Mouse (Mus musculus): Measurements from ENCODE around the gene Cd81. TPM values are rescaled to one million over a fixed set of nuclear protein-coding genes. Genes with fewer than 3 reads are reported as not detected.

Gene Cd81
- polyA plus RNA-seq (2016; fragmentation: Nextera tagmentation; extraction: Ambion mirVana), result 267 and 279 TPM in 2 replicates

- Histone ChIP-seq H3K27me3 (ENCODE audit: low read depth, poor library complexity, severe bottlenecking) (no peaks in the 10 kb centered on the region), H3K9me3 (replicated peaks) (no peaks in the 10 kb centered on the region), H3K4me3 (peak within 1 kb of the TSS; percentile 95), H3K36me3 (peaks cover 31% of the 10 kb centered on the region), H3K4me1 (peaks cover 43% of the 10 kb centered on the region), H3K27ac (replicated peaks) (peak within 1 kb of the TSS; percentile 96)
- under 1% methylated on average over 37 of the region's 37 CpGs for WGBS
- peak; percentile 87 for DNase-seq (ENCODE audit: low spot score)
These were observed at the start of gene Cd81 for GRCm38 (mm10) chr7:143052626-143053007. TSS of gene Cd81 (plus strand) at chr7:143052739.

GRCm38 (mm10) chr7:143004727-143005343 lies 47.7 kb upstream of the Cd81 start, which contains the start of gene Tspan32:
TSS of gene Tspan32 (plus strand) at chr7:143005046.
- no peak for DNase-seq (ENCODE audit: low spot score)
- Histone ChIP-seq H3K9me3 (replicated peaks) (no peaks in the 10 kb centered on the region), H3K27ac (replicated peaks) (peak within 1 kb of the TSS; percentile 38; the same call in 1 of the 2 replicates), H3K27me3 (ENCODE audit: low read depth, poor library complexity, severe bottlenecking) (no peaks in the 10 kb centered on the region), H3K4me3 (peak within 1 kb of the TSS; percentile 11; the same call in 1 of the 2 replicates), H3K4me1 (peaks cover 18% of the 10 kb centered on the region), H3K36me3 (no peaks in the 10 kb centered on the region)
- WGBS, result 82% methylated on average over 4 of the region's 4 CpGs

- no peaks in the 10 kb centered on the region for H3K36me3 ChIP-seq
- H3K27me3 ChIP-seq (ENCODE audit: low read depth, poor library complexity, severe bottlenecking), result no peaks in the 10 kb centered on the region
- peak overlapping the region; percentile 38; the same call in 1 of the 2 replicates for H3K27ac ChIP-seq (replicated peaks)
- H3K4me1 ChIP-seq, result peaks cover 18% of the 10 kb centered on the region
- DNase-seq (ENCODE audit: low spot score), result no peak
- no peaks in the 10 kb centered on the region for H3K9me3 ChIP-seq (replicated peaks)
- 88% methylated on average over 6 of the region's 6 CpGs for WGBS
- H3K4me3 ChIP-seq, result peak overlapping the region; percentile 11; the same call in 1 of the 2 replicates
These were observed 47.0 kb upstream of the Cd81 start for GRCm38 (mm10) chr7:143005344-143006096.

GRCm38 (mm10) chr7:143006097-143006755 lies 46.3 kb upstream of the Cd81 start:
- Histone ChIP-seq H3K9me3 (replicated peaks) (no peaks in the 10 kb centered on the region), H3K4me3 (peak overlapping the region; percentile 11; the same call in 1 of the 2 replicates), H3K36me3 (no peaks in the 10 kb centered on the region), H3K4me1 (peaks cover 18% of the 10 kb centered on the region), H3K27me3 (ENCODE audit: low read depth, poor library complexity, severe bottlenecking) (no peaks in the 10 kb centered on the region), H3K27ac (replicated peaks) (peak overlapping the region; percentile 65)
- 79% methylated on average over 2 of the region's 2 CpGs for WGBS
- no peak for DNase-seq (ENCODE audit: low spot score)

- Histone ChIP-seq H3K4me3 (0 out of 2 replicates have a peak overlapping the region, but pooled peaks have one; percentile 9), H3K27ac (replicated peaks) (peak overlapping the region; percentile 78), H3K4me1 (peaks cover 18% of the 10 kb centered on the region), H3K9me3 (replicated peaks) (no peaks in the 10 kb centered on the region), H3K36me3 (no peaks in the 10 kb centered on the region), H3K27me3 (ENCODE audit: low read depth, poor library complexity, severe bottlenecking) (no peaks in the 10 kb centered on the region)
- WGBS, result 87% methylated on average over 8 of the region's 8 CpGs
- DNase-seq (ENCODE audit: low spot score), result no peak
These were observed 45.6 kb upstream of the Cd81 start for GRCm38 (mm10) chr7:143006756-143007598.

GRCm38 (mm10) chr7:143007599-143008369 lies 44.8 kb upstream of the Cd81 start:
- peak; percentile 89 for DNase-seq (ENCODE audit: low spot score)
- peak overlapping the region; percentile 78 for H3K27ac ChIP-seq (replicated peaks)
- WGBS, result 44% methylated on average over 17 of the region's 17 CpGs

GRCm38 (mm10) chr7:143008370-143008926 lies 44.1 kb upstream of the Cd81 start:
- H3K27me3 ChIP-seq (ENCODE audit: low read depth, poor library complexity, severe bottlenecking), result no peaks in the 10 kb centered on the region
- H3K27ac ChIP-seq (replicated peaks), result peak overlapping the region; percentile 78
- no peaks in the 10 kb centered on the region for H3K9me3 ChIP-seq (replicated peaks)
- peaks cover 24% of the 10 kb centered on the region for H3K4me1 ChIP-seq
- 69% methylated on average over 8 of the region's 8 CpGs for WGBS
- DNase-seq (ENCODE audit: low spot score), result no peak
- H3K36me3 ChIP-seq, result no peaks in the 10 kb centered on the region
- no peak overlapping the region for H3K4me3 ChIP-seq

More at GRCm38 (mm10) chr7:143007599-143008369, 44.8 kb upstream of the Cd81 start:
- Histone ChIP-seq H3K4me1 (peaks cover 21% of the 10 kb centered on the region), H3K27me3 (ENCODE audit: low read depth, poor library complexity, severe bottlenecking) (no peaks in the 10 kb centered on the region), H3K4me3 (0 out of 2 replicates have a peak overlapping the region, but pooled peaks have one; percentile 9), H3K36me3 (no peaks in the 10 kb centered on the region), H3K9me3 (replicated peaks) (no peaks in the 10 kb centered on the region)

GRCm38 (mm10) chr7:143008996-143009665 lies 43.4 kb upstream of the Cd81 start:
- WGBS, result 58% methylated on average over 3 of the region's 4 CpGs
- Histone ChIP-seq H3K9me3 (replicated peaks) (no peaks in the 10 kb centered on the region), H3K27me3 (ENCODE audit: low read depth, poor library complexity, severe bottlenecking) (no peaks in the 10 kb centered on the region), H3K4me1 (peaks cover 29% of the 10 kb centered on the region), H3K4me3 (no peak overlapping the region), H3K36me3 (no peaks in the 10 kb centered on the region), H3K27ac (replicated peaks) (peak overlapping the region; percentile 78; the same call in 1 of the 2 replicates)
- DNase-seq (ENCODE audit: low spot score), result no peak

GRCm38 (mm10) chr7:143009996-143010395 lies 42.5 kb upstream of the Cd81 start:
- H3K4me1 ChIP-seq, result peaks cover 29% of the 10 kb centered on the region
- no peaks in the 10 kb centered on the region for H3K27me3 ChIP-seq (ENCODE audit: low read depth, poor library complexity, severe bottlenecking)
- H3K4me3 ChIP-seq, result no peak overlapping the region
- H3K36me3 ChIP-seq, result no peaks in the 10 kb centered on the region
- WGBS, result 86% methylated on average over 4 of the region's 4 CpGs
- no peak for DNase-seq (ENCODE audit: low spot score)
- no peak overlapping the region for H3K27ac ChIP-seq (replicated peaks)
- H3K9me3 ChIP-seq (replicated peaks), result no peaks in the 10 kb centered on the region

GRCm38 (mm10) chr7:143011226-143011625 lies 41.3 kb upstream of the Cd81 start:
- H3K27me3 ChIP-seq (ENCODE audit: low read depth, poor library complexity, severe bottlenecking), result no peaks in the 10 kb centered on the region
- no peaks in the 10 kb centered on the region for H3K36me3 ChIP-seq
- H3K4me3 ChIP-seq, result no peak overlapping the region
- 87% methylated on average over 1 of the region's 1 CpGs for WGBS
- no peak for DNase-seq (ENCODE audit: low spot score)
- no peak overlapping the region for H3K27ac ChIP-seq (replicated peaks)
- peaks cover 35% of the 10 kb centered on the region for H3K4me1 ChIP-seq
- H3K9me3 ChIP-seq (replicated peaks), result no peaks in the 10 kb centered on the region
